Mouse (Mus musculus) liver, embryonic 16.5 days (tissue): ENCODE results near the gene Pappa. TPM values are rescaled to one million over a fixed set of nuclear protein-coding genes. Genes with fewer than 3 reads are reported as not detected.

ENCODE experiments used
- ATAC-seq: fragments of 200-750 bp; cut with Nextera tagmentation; 2 replicates; pipeline ENCODE4 v1.8.0; 2017; ENCODE audit warnings: low read depth, mild to moderate bottlenecking, moderate number of reproducible peaks, moderate library complexity
- H3K27ac ChIP-seq: fragments of 300-500 bp; sonication (generic); 2 replicates; pipeline ENCODE4 v1.5.1; 2014; ENCODE audit warnings: mild to moderate bottlenecking, low read length
- H3K27me3 ChIP-seq: fragments of 300-500 bp; sonication (generic); 2 replicates; pipeline ENCODE4 v1.6.1; 2014; ENCODE audit warnings: low read depth, low read length, mixed read lengths; ENCODE audit not compliant: control insufficient read depth, insufficient read depth
- H3K36me3 ChIP-seq: fragments of 300-500 bp; sonication (generic); 2 replicates; pipeline ENCODE4 v1.6.1; 2014; ENCODE audit warnings: mild to moderate bottlenecking; ENCODE audit not compliant: control insufficient read depth, insufficient read depth
- H3K4me1 ChIP-seq: fragments of 300-500 bp; sonication (generic); 2 replicates; pipeline ENCODE4 v1.6.1; 2014; ENCODE audit warnings: low read depth, low read length, mixed read lengths; ENCODE audit not compliant: control insufficient read depth
- H3K4me2 ChIP-seq: fragments of 300-500 bp; sonication (generic); 2 replicates; pipeline ENCODE4 v1.6.1; 2014; ENCODE audit warnings: low read depth, low read length, mixed read lengths
- H3K4me3 ChIP-seq: fragments of 300-500 bp; sonication (generic); 2 replicates; pipeline ENCODE4 v1.5.1; 2014; ENCODE audit warnings: low read depth, mild to moderate bottlenecking, low read length
- H3K9ac ChIP-seq: fragments of 300-500 bp; sonication (generic); 2 replicates; pipeline ENCODE4 v1.6.1; 2014; ENCODE audit warnings: low read depth, low read length
- H3K9me3 ChIP-seq: fragments of 300-500 bp; sonication (generic); replicated peaks from 2 replicates; pipeline ENCODE4 v1.6.1; 2016; ENCODE audit warnings: low read length; ENCODE audit not compliant: control insufficient read depth
- WGBS: fragments of 180-500 bp; shearing (Covaris S2); extraction: QIAGEN DNeasy Blood & Tissue Kit; methylation state at CpG from one replicate; pipeline ENCODE4 v1.1.7; 2014; ENCODE audit not compliant: insufficient replicate concordance; 5-methylcytosine and 5-hydroxymethylcytosine counted together
- polyA plus RNA-seq: library from polyadenylated mRNA; unstranded; fragments of >200 nt; fragmentation: Nextera tagmentation; extraction: Ambion mirVana; gene quantifications from 2 replicates; pipeline ENCODE4 v1.2.1, GENCODE M21; 2015

Pappa gene
- polyA plus RNA-seq, 1 experiment from 2014 or later, result 0.05 TPM

GRCm38 (mm10) chr4:65156231-65156630 lies 32.3 kb downstream of the Pappa start:
- H3K4me1 ChIP-seq, result no peaks in the 10 kb centered on the region
- H3K36me3 ChIP-seq, result no peaks in the 10 kb centered on the region
- H3K27me3 ChIP-seq, result no peaks in the 10 kb centered on the region
- no peak overlapping the region for H3K4me2 ChIP-seq
- no peak overlapping the region for H3K27ac ChIP-seq
- 77% methylated on average over 10 of the region's 10 CpGs for WGBS
- no peak overlapping the region for H3K4me3 ChIP-seq
- no peak for ATAC-seq
- H3K9ac ChIP-seq, result no peak overlapping the region
- no peaks in the 10 kb centered on the region for H3K9me3 ChIP-seq

- no peak overlapping the region for H3K9ac ChIP-seq
- H3K4me1 ChIP-seq, result no peaks in the 10 kb centered on the region
- no peak overlapping the region for H3K27ac ChIP-seq
- no peak for ATAC-seq
- no peak overlapping the region for H3K4me2 ChIP-seq
- H3K4me3 ChIP-seq, result no peak overlapping the region
- no peaks in the 10 kb centered on the region for H3K36me3 ChIP-seq
- no peaks in the 10 kb centered on the region for H3K9me3 ChIP-seq
- H3K27me3 ChIP-seq, result no peaks in the 10 kb centered on the region
- 73% methylated on average over 3 of the region's 3 CpGs for WGBS
Observed at GRCm38 (mm10) chr4:65158651-65159050, 34.7 kb downstream of the Pappa start.

- H3K27ac ChIP-seq, result no peak overlapping the region
- H3K4me2 ChIP-seq, result no peak overlapping the region
- no peaks in the 10 kb centered on the region for H3K27me3 ChIP-seq
- no peak overlapping the region for H3K4me3 ChIP-seq
- ATAC-seq, result no peak
- no peaks in the 10 kb centered on the region for H3K36me3 ChIP-seq
- WGBS, result 61% methylated on average over 5 of the region's 5 CpGs
- H3K4me1 ChIP-seq, result no peaks in the 10 kb centered on the region
- no peaks in the 10 kb centered on the region for H3K9me3 ChIP-seq
- no peak overlapping the region for H3K9ac ChIP-seq
Observed at GRCm38 (mm10) chr4:65159481-65159880, 35.5 kb downstream of the Pappa start.

GRCm38 (mm10) chr4:65163698-65164097 lies 39.7 kb downstream of the Pappa start:
- no peak for ATAC-seq
- Histone ChIP-seq H3K4me2 (no peak overlapping the region), H3K4me3 (no peak overlapping the region), H3K4me1 (no peaks in the 10 kb centered on the region), H3K27me3 (no peaks in the 10 kb centered on the region), H3K9me3 (no peaks in the 10 kb centered on the region), H3K9ac (no peak overlapping the region), H3K36me3 (no peaks in the 10 kb centered on the region), H3K27ac (no peak overlapping the region)
- WGBS, result 51% methylated on average over 3 of the region's 3 CpGs

GRCm38 (mm10) chr4:65166288-65166835 lies 42.4 kb downstream of the Pappa start:
- Histone ChIP-seq H3K4me3 (no peak overlapping the region), H3K27ac (no peak overlapping the region), H3K4me1 (no peaks in the 10 kb centered on the region), H3K9ac (no peak overlapping the region), H3K9me3 (no peaks in the 10 kb centered on the region), H3K27me3 (no peaks in the 10 kb centered on the region), H3K36me3 (no peaks in the 10 kb centered on the region), H3K4me2 (no peak overlapping the region)
- 73% methylated on average over 3 of the region's 3 CpGs for WGBS
- no peak for ATAC-seq

GRCm38 (mm10) chr4:65174505-65174904 lies 50.5 kb downstream of the Pappa start:
- Histone ChIP-seq H3K4me2 (no peak overlapping the region), H3K27ac (no peak overlapping the region), H3K9ac (no peak overlapping the region), H3K36me3 (no peaks in the 10 kb centered on the region), H3K27me3 (no peaks in the 10 kb centered on the region), H3K9me3 (no peaks in the 10 kb centered on the region), H3K4me1 (no peaks in the 10 kb centered on the region), H3K4me3 (no peak overlapping the region)
- 64% methylated on average over 3 of the region's 3 CpGs for WGBS
- no peak for ATAC-seq

- Histone ChIP-seq H3K9me3 (no peaks in the 10 kb centered on the region), H3K27ac (no peak overlapping the region), H3K4me1 (no peaks in the 10 kb centered on the region), H3K27me3 (no peaks in the 10 kb centered on the region), H3K4me2 (no peak overlapping the region), H3K4me3 (no peak overlapping the region), H3K36me3 (no peaks in the 10 kb centered on the region), H3K9ac (no peak overlapping the region)
- no peak for ATAC-seq
- 20% methylated on average over 1 of the region's 1 CpGs for WGBS
Observed at GRCm38 (mm10) chr4:65178146-65178545, 54.2 kb downstream of the Pappa start.

GRCm38 (mm10) chr4:65187236-65187635 lies 63.3 kb downstream of the Pappa start:
- H3K4me1 ChIP-seq, result no peaks in the 10 kb centered on the region
- no peaks in the 10 kb centered on the region for H3K9me3 ChIP-seq
- no peaks in the 10 kb centered on the region for H3K36me3 ChIP-seq
- no peak for ATAC-seq
- no peak overlapping the region for H3K4me2 ChIP-seq
- WGBS, result 56% methylated on average over 2 of the region's 2 CpGs
- H3K9ac ChIP-seq, result no peak overlapping the region
- H3K4me3 ChIP-seq, result no peak overlapping the region
- no peak overlapping the region for H3K27ac ChIP-seq
- H3K27me3 ChIP-seq, result no peaks in the 10 kb centered on the region

GRCm38 (mm10) chr4:65187716-65188115 lies 63.7 kb downstream of the Pappa start:
- H3K9me3 ChIP-seq, result no peaks in the 10 kb centered on the region
- no peaks in the 10 kb centered on the region for H3K4me1 ChIP-seq
- H3K9ac ChIP-seq, result no peak overlapping the region
- no peak overlapping the region for H3K27ac ChIP-seq
- 47% methylated on average over 1 of the region's 1 CpGs for WGBS
- no peaks in the 10 kb centered on the region for H3K27me3 ChIP-seq
- ATAC-seq, result no peak
- H3K4me2 ChIP-seq, result no peak overlapping the region
- H3K4me3 ChIP-seq, result no peak overlapping the region
- no peaks in the 10 kb centered on the region for H3K36me3 ChIP-seq
